In the genomic region with DNA sequence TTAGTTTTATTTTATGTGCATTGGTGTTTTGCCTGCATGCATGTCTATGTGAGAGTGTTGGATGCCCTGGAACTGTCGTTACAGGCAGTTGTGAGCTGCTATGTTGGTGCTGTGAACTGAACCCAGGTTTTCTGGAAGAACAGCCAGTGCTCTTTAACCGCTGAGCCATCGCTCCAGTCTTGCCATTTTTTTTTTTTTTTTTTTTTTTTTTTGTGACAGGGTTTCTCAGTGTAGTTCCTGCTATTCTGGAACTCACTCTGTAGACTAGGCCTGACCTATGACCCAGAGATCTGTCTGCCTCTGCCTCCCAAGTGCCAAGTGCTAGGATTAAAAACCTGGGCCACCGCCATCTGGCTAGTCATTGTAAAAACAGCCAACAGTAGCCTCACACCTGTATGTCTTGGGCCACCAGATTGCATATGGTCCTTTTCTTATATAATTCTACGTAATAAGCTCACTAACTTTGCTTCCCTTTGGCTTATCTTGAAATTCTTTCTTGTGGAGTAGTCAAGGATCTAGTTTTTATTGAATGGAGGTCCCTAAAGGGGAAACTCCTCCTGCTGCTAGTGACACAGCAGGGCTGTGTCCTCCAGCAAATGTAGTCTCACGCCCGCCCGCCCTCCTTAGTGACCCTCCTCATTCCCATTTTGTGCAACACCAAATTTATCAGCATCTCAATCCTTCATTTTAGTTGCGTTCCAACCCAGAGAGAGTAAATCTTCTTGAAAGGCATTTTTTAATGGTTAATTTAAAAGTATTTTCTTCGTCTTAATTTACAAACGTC, we compare ENCODE assay signal across 8 mouse cellular contexts. TPM values are rescaled to one million over a fixed set of nuclear protein-coding genes. Genes with fewer than 3 reads are reported as not detected.
DNase-seq lines count a peak whose midpoint lies in the region; ATAC-seq lines count a peak whose summit lies in the region.

No protein-coding gene starts in this region.

- H3K4me3 ChIP-seq in neural tube, embryonic 11.5 days (ENCODE audit: low read depth, low read length) = no peak overlapping the region
- no peak overlapping the region for H3K4me3 ChIP-seq in forebrain, embryonic 12.5 days (replicated peaks)
- no peak overlapping the region for H3K4me3 ChIP-seq in limb, embryonic 12.5 days (replicated peaks)
- H3K4me3 ChIP-seq in stomach, embryonic 15.5 days (replicated peaks) = no peak overlapping the region

- ATAC-seq in neural tube, embryonic 11.5 days (ENCODE audit: insufficient read depth, low FRiP score, low TSS enrichment) = no peak
- ATAC-seq in forebrain, embryonic 12.5 days (ENCODE audit: low FRiP score) = no peak
- no peak for ATAC-seq in limb, embryonic 12.5 days (ENCODE audit: insufficient number of reproducible peaks, insufficient read depth, low FRiP score, low TSS enrichment, low read depth)
- ATAC-seq in stomach, embryonic 15.5 days (ENCODE audit: insufficient read depth, low FRiP score, low read depth) = no peak
- no peak for ATAC-seq in frontal cortex, adult (ENCODE audit: low TSS enrichment)
- ATAC-seq in granulocyte monocyte progenitor cell, adult 5-6 weeks (replicated peaks; ENCODE audit: poor library complexity, severe bottlenecking) = no peak

- peaks cover 11% of the 10 kb centered on the region for H3K4me1 ChIP-seq in neural tube, embryonic 11.5 days (ENCODE audit: control insufficient read depth, insufficient read depth, low read length)
- H3K4me1 ChIP-seq in forebrain, embryonic 12.5 days = peaks cover 17% of the 10 kb centered on the region
- H3K4me1 ChIP-seq in limb, embryonic 12.5 days (replicated peaks) = peaks cover 15% of the 10 kb centered on the region
- peaks cover 6% of the 10 kb centered on the region for H3K4me1 ChIP-seq in stomach, embryonic 15.5 days

- no peaks in the 10 kb centered on the region for H3K27me3 ChIP-seq in neural tube, embryonic 11.5 days (ENCODE audit: control insufficient read depth, insufficient read depth, low read length)
- H3K27me3 ChIP-seq in forebrain, embryonic 12.5 days = no peaks in the 10 kb centered on the region
- H3K27me3 ChIP-seq in limb, embryonic 12.5 days = no peaks in the 10 kb centered on the region
- no peaks in the 10 kb centered on the region for H3K27me3 ChIP-seq in stomach, embryonic 15.5 days (replicated peaks)

- DNase-seq in neural tube, embryonic 11.5 days (ENCODE audit: low spot score) = no peak
- DNase-seq in neural tube, embryonic 10.5 days (ENCODE audit: extremely low spot score, low spot score) = no peak
- DNase-seq in cerebellum, postnatal 25 days = no peak

- H3K9me3 ChIP-seq in neural tube, embryonic 11.5 days (ENCODE audit: control insufficient read depth, low read length) = no peaks in the 10 kb centered on the region
- H3K9me3 ChIP-seq in forebrain, embryonic 12.5 days = no peaks in the 10 kb centered on the region
- H3K9me3 ChIP-seq in limb, embryonic 12.5 days = no peaks in the 10 kb centered on the region
- H3K9me3 ChIP-seq in stomach, embryonic 15.5 days = no peaks in the 10 kb centered on the region

- H3K9ac ChIP-seq in neural tube, embryonic 11.5 days (ENCODE audit: low read length) = no peak overlapping the region
- no peak overlapping the region for H3K9ac ChIP-seq in forebrain, embryonic 12.5 days
- H3K9ac ChIP-seq in limb, embryonic 12.5 days (replicated peaks) = no peak overlapping the region
- no peak overlapping the region for H3K9ac ChIP-seq in stomach, embryonic 15.5 days

- 64% methylated on average over 11 of the region's 11 CpGs for WGBS in neural tube, embryonic 11.5 days
- WGBS in forebrain, embryonic 12.5 days = 70% methylated on average over 11 of the region's 11 CpGs
- WGBS in limb, embryonic 12.5 days = 65% methylated on average over 11 of the region's 11 CpGs
- WGBS in stomach, embryonic 15.5 days = 59% methylated on average over 11 of the region's 11 CpGs

- H3K4me2 ChIP-seq in neural tube, embryonic 11.5 days (ENCODE audit: low read depth) = no peak overlapping the region; the same call in 1 of the 2 replicates
- H3K4me2 ChIP-seq in forebrain, embryonic 12.5 days = peak overlapping the region; percentile 52
- H3K4me2 ChIP-seq in limb, embryonic 12.5 days = peak overlapping the region; percentile 57
- H3K4me2 ChIP-seq in stomach, embryonic 15.5 days = peak overlapping the region; percentile 57

- H3K36me3 ChIP-seq in neural tube, embryonic 11.5 days (ENCODE audit: control insufficient read depth, insufficient read depth, low read length) = no peaks in the 10 kb centered on the region
- no peaks in the 10 kb centered on the region for H3K36me3 ChIP-seq in forebrain, embryonic 12.5 days (replicated peaks)
- H3K36me3 ChIP-seq in limb, embryonic 12.5 days = no peaks in the 10 kb centered on the region
- no peaks in the 10 kb centered on the region for H3K36me3 ChIP-seq in stomach, embryonic 15.5 days

- H3K27ac ChIP-seq in neural tube, embryonic 11.5 days (ENCODE audit: low read depth, low read length) = peak overlapping the region; percentile 40; the same call in 1 of the 2 replicates
- peak overlapping the region; percentile 63 for H3K27ac ChIP-seq in forebrain, embryonic 12.5 days
- H3K27ac ChIP-seq in limb, embryonic 12.5 days = peak overlapping the region; percentile 95
- H3K27ac ChIP-seq in stomach, embryonic 15.5 days = peak overlapping the region; percentile 89

RNA-seq across cellular contexts. Expression of gene Ints3, which starts 12.2 kb away (rescaled TPM):
- 36.8 and 45.8 TPM in 2 replicates for polyA plus RNA-seq in neural tube, embryonic 11.5 days (2014; fragmentation: Nextera tagmentation; extraction: Ambion mirVana)
- polyA plus RNA-seq in forebrain, embryonic 12.5 days (2016; fragmentation: Nextera tagmentation; extraction: Ambion mirVana) = 42.8 and 45.1 TPM in 2 replicates
- 43.4 and 44.5 TPM in 2 replicates for polyA plus RNA-seq in limb, embryonic 12.5 days (2016; fragmentation: Nextera tagmentation; extraction: Ambion mirVana)
- 27.0 and 29.2 TPM in 2 replicates for polyA plus RNA-seq in stomach, embryonic 15.5 days (2015; fragmentation: Nextera tagmentation; extraction: Ambion mirVana)
- 29.3 and 47.1 TPM in 2 replicates for total RNA-seq in granulocyte monocyte progenitor cell, adult 5-6 weeks (2014; fragmentation: Nextera tagmentation)
- 18.4 and 25.9 TPM in 2 replicates for total RNA-seq in granulocyte monocyte progenitor cell, adult 5-6 weeks (2017)

RNA-seq across cellular contexts. Expression of gene Npr1, which starts 20.1 kb away (rescaled TPM):
- polyA plus RNA-seq in neural tube, embryonic 11.5 days (2014; fragmentation: Nextera tagmentation; extraction: Ambion mirVana) = 3.1 and 3.5 TPM in 2 replicates
- 1.6 and 2.2 TPM in 2 replicates for polyA plus RNA-seq in forebrain, embryonic 12.5 days (2016; fragmentation: Nextera tagmentation; extraction: Ambion mirVana)
- polyA plus RNA-seq in limb, embryonic 12.5 days (2016; fragmentation: Nextera tagmentation; extraction: Ambion mirVana) = 2.7 and 3.8 TPM in 2 replicates
- 5.3 and 5.7 TPM in 2 replicates for polyA plus RNA-seq in stomach, embryonic 15.5 days (2015; fragmentation: Nextera tagmentation; extraction: Ambion mirVana)
- total RNA-seq in granulocyte monocyte progenitor cell, adult 5-6 weeks (2014; fragmentation: Nextera tagmentation) = 0.82 TPM in 1 of 2 replicates, not detected in the other
- total RNA-seq in granulocyte monocyte progenitor cell, adult 5-6 weeks (2017) = not detected in 2 replicates

RNA-seq across cellular contexts. Expression of gene Ilf2, which starts 30.3 kb away (rescaled TPM):
- polyA plus RNA-seq in neural tube, embryonic 11.5 days (2014; fragmentation: Nextera tagmentation; extraction: Ambion mirVana) = 333 and 341 TPM in 2 replicates
- 351 and 352 TPM in 2 replicates for polyA plus RNA-seq in forebrain, embryonic 12.5 days (2016; fragmentation: Nextera tagmentation; extraction: Ambion mirVana)
- polyA plus RNA-seq in limb, embryonic 12.5 days (2016; fragmentation: Nextera tagmentation; extraction: Ambion mirVana) = 329 and 362 TPM in 2 replicates
- 151 and 168 TPM in 2 replicates for polyA plus RNA-seq in stomach, embryonic 15.5 days (2015; fragmentation: Nextera tagmentation; extraction: Ambion mirVana)
- total RNA-seq in granulocyte monocyte progenitor cell, adult 5-6 weeks (2014; fragmentation: Nextera tagmentation) = 120 and 128 TPM in 2 replicates
- total RNA-seq in granulocyte monocyte progenitor cell, adult 5-6 weeks (2017) = 176 and 204 TPM in 2 replicates

RNA-seq across cellular contexts. Expression of gene Snapin, which starts 45.2 kb away (rescaled TPM):
- 77.3 and 77.7 TPM in 2 replicates for polyA plus RNA-seq in neural tube, embryonic 11.5 days (2014; fragmentation: Nextera tagmentation; extraction: Ambion mirVana)
- polyA plus RNA-seq in forebrain, embryonic 12.5 days (2016; fragmentation: Nextera tagmentation; extraction: Ambion mirVana) = 71.7 and 73.2 TPM in 2 replicates
- 66.2 and 71.3 TPM in 2 replicates for polyA plus RNA-seq in limb, embryonic 12.5 days (2016; fragmentation: Nextera tagmentation; extraction: Ambion mirVana)
- polyA plus RNA-seq in stomach, embryonic 15.5 days (2015; fragmentation: Nextera tagmentation; extraction: Ambion mirVana) = 71.6 and 78.5 TPM in 2 replicates
- 31.7 and 47.1 TPM in 2 replicates for total RNA-seq in granulocyte monocyte progenitor cell, adult 5-6 weeks (2014; fragmentation: Nextera tagmentation)
- total RNA-seq in granulocyte monocyte progenitor cell, adult 5-6 weeks (2017) = 35.5 and 44.1 TPM in 2 replicates

RNA-seq across cellular contexts. Expression of gene Slc27a3, which starts 55.9 kb away (rescaled TPM):
- 11.6 and 14.1 TPM in 2 replicates for polyA plus RNA-seq in neural tube, embryonic 11.5 days (2014; fragmentation: Nextera tagmentation; extraction: Ambion mirVana)
- polyA plus RNA-seq in forebrain, embryonic 12.5 days (2016; fragmentation: Nextera tagmentation; extraction: Ambion mirVana) = 14.7 and 18.3 TPM in 2 replicates
- 43.6 and 43.8 TPM in 2 replicates for polyA plus RNA-seq in limb, embryonic 12.5 days (2016; fragmentation: Nextera tagmentation; extraction: Ambion mirVana)
- polyA plus RNA-seq in stomach, embryonic 15.5 days (2015; fragmentation: Nextera tagmentation; extraction: Ambion mirVana) = 14.5 and 16.1 TPM in 2 replicates
- 2.1 and 4.2 TPM in 2 replicates for total RNA-seq in granulocyte monocyte progenitor cell, adult 5-6 weeks (2014; fragmentation: Nextera tagmentation)
- total RNA-seq in granulocyte monocyte progenitor cell, adult 5-6 weeks (2017) = 0.88 and 0.99 TPM in 2 replicates

Comparison
In these comparisons a context has a peak if more than half of its experiments do, and no peak if none do; other contexts are left out.
1. H3K27ac ChIP-seq: peak in every context shown above with its lines; median percentile 95 in limb, embryonic 12.5 days; 89 in stomach, embryonic 15.5 days; 63 in forebrain, embryonic 12.5 days; 40 in neural tube, embryonic 11.5 days.